Mouse (Mus musculus) inflammation-experienced regulatory T-cells, adult 16 weeks (primary cell): Measurements from ENCODE around the gene Galc. TPM values are rescaled to one million over a fixed set of nuclear protein-coding genes. Genes with fewer than 3 reads are reported as not detected.

Source experiments
- polyA plus RNA-seq: library from polyadenylated mRNA; unstranded; fragments of 100-300 nt; shearing (Covaris generic); gene quantifications from one replicate; pipeline ENCODE4 v1.2.1, GENCODE M21; 2017

Galc gene
- polyA plus RNA-seq: 4.3 TPM

GRCm38 (mm10) chr12:98258845-98259517 lies at the start of gene Galc:
Gene Galc (minus strand): TSS chr12:98259459.

DNA sequence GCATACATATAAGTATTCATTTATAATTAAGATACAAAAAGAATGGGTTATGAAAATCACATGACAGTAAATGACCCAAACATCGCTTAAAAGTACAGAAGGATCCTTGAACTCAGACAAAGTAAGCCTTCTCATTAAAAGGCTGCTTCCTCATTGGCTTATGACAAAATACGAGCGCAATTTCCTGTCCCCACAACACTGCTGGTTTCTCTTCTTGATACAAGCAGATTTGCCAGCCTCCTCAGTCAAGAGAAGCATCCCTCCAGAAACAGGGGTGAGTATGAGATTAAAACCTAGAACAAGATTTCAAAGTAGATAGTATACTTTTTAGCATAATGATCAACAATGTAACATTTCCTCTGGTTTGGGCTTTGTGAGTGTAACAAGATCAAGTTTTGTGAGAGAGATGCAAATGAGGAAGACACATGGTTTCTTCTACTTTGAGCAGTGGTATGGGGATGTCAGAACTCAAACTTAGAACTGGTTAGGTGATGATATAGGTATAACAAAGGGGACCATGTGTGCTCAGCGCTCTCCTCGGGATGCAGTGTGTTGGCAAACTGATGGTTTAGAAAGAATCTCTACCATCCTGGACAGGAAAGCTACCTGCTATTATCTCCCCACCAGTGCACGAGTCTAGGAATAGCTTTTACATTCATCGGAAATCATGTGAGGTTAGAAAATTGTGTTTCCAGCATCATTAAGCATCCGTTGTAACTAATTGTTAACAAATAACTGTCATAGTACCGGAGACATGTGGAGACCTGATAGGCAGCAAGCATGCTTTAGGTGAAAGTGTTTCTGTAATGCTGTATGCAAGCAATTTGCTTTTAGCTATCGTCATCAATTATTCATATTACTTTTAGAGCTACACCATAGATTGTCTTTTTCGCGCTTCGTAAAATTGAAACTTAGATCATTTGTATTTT lies 9.4 kb upstream of the Galc start, which contains the start of gene Gpr65:
TSS of gene Gpr65 (plus strand) at position 195 of the 929 bp plus-strand sequence.

Other genes starting within 250 kb of the Galc start
- 51.7 TPM for gene Gpr65, start 9.2 kb upstream of the Galc start, polyA plus RNA-seq